Mouse (Mus musculus) limb, embryonic 14.5 days (tissue): ENCODE measurements around the gene Cysrt1. TPM values are rescaled to one million over a fixed set of nuclear protein-coding genes. Genes with fewer than 3 reads are reported as not detected.

Experiments
- ATAC-seq: fragments of 200-750 bp; cut with Nextera tagmentation; 2 replicates; pipeline ENCODE4 v1.8.0; 2017; ENCODE audit warnings: low read depth, moderate number of reproducible peaks, moderate TSS enrichment; ENCODE audit not compliant: low FRiP score
- DNase-seq: peaks from one replicate; pipeline ENCODE4 v3.0.0-alpha.2; 2015; ENCODE audit warnings: low spot score
- H3K27ac ChIP-seq: fragments of 300-500 bp; sonication (generic); replicated peaks from 2 replicates; pipeline ENCODE4 v1.5.1; 2014; ENCODE audit warnings: low read depth, mild to moderate bottlenecking, low read length, moderate library complexity, mixed read lengths
- H3K27me3 ChIP-seq: fragments of 300-500 bp; sonication (generic); 2 replicates; pipeline ENCODE4 v1.6.1; 2014; ENCODE audit warnings: low read length, mixed read lengths; ENCODE audit not compliant: control insufficient read depth, insufficient read depth
- H3K36me3 ChIP-seq: fragments of 300-500 bp; sonication (generic); 2 replicates; pipeline ENCODE4 v1.6.1; 2014; ENCODE audit warnings: mild to moderate bottlenecking, low read length, moderate library complexity, mixed read lengths; ENCODE audit not compliant: control insufficient read depth, insufficient read depth
- H3K4me1 ChIP-seq: fragments of 300-500 bp; sonication (generic); 2 replicates; pipeline ENCODE4 v1.6.1; 2014; ENCODE audit warnings: antibody characterized with exemption, low read length, mixed read lengths; ENCODE audit not compliant: control insufficient read depth, insufficient read depth
- H3K4me2 ChIP-seq: fragments of 300-500 bp; sonication (generic); replicated peaks from 2 replicates; pipeline ENCODE4 v1.6.1; 2014; ENCODE audit warnings: low read depth, mild to moderate bottlenecking, low read length, moderate library complexity; ENCODE audit not compliant: severe bottlenecking
- H3K4me3 ChIP-seq: fragments of 300-500 bp; sonication (generic); replicated peaks from 2 replicates; pipeline ENCODE4 v1.5.1; 2014; ENCODE audit warnings: low read length
- H3K9ac ChIP-seq: fragments of 300-500 bp; sonication (generic); 2 replicates; pipeline ENCODE4 v1.6.1; 2014; ENCODE audit warnings: mild to moderate bottlenecking, low read depth, low read length, moderate library complexity; ENCODE audit not compliant: severe bottlenecking
- H3K9me3 ChIP-seq: fragments of 300-500 bp; sonication (generic); 2 replicates; pipeline ENCODE4 v1.6.1; 2016; ENCODE audit warnings: low read length; ENCODE audit not compliant: control insufficient read depth
- POLR2A ChIP-seq: fragments of 200-500 bp; IDR thresholded peaks from 2 replicates; pipeline ENCODE4 v1.8.0; 2012; ENCODE audit warnings: inconsistent platforms, mild to moderate bottlenecking, moderate library complexity, borderline replicate concordance; ENCODE audit not compliant: insufficient read depth, insufficient read length; ENCODE audit errors: extremely low read depth
- WGBS: fragments of 180-500 bp; shearing (Covaris S2); extraction: QIAGEN DNeasy Blood & Tissue Kit; methylation state at CpG from one replicate; pipeline ENCODE4 v1.1.7; 2014; 5-methylcytosine and 5-hydroxymethylcytosine counted together
- polyA plus RNA-seq, 2 experiments: library from polyadenylated mRNA; depleted of rRNA in 1 of 2; stranded (reverse) in 1 of 2; unstranded in 1 of 2; fragments of >200 nt; fragmentation: Nextera tagmentation in 1 of 2; extraction: Ambion mirVana in 1 of 2; gene quantifications; 2 replicates each; pipeline versions ENCODE4 v1.2.1 to v1.2.3; 2012 to 2014

The Cysrt1 gene
- polyA plus RNA-seq, 2 experiments = 1.5 to 7.6 TPM

- WGBS = 53% methylated on average over 4 of the region's 4 CpGs
- Histone ChIP-seq H3K36me3 (no peaks in the 10 kb centered on the region), H3K9me3 (no peaks in the 10 kb centered on the region), H3K4me2 (no peak overlapping the region), H3K4me1 (peaks cover 12% of the 10 kb centered on the region; the same call in 1 of the 2 replicates), H3K27ac (no peak overlapping the region), H3K27me3 (peaks cover 8% of the 10 kb centered on the region), H3K4me3 (no peak overlapping the region), H3K9ac (no peak overlapping the region)
- TF ChIP-seq POLR2A = no peak
- no peak for DNase-seq
- ATAC-seq = no peak
Measured at GRCm38 (mm10) chr2:25237522-25237921, 4.7 kb downstream of the Cysrt1 start.

GRCm38 (mm10) chr2:25236614-25237013 lies 5.6 kb downstream of the Cysrt1 start, which contains the start of gene Rnf224:
Rnf224 (minus strand) TSS chr2:25236787.
- no peaks in the 10 kb centered on the region for H3K9me3 ChIP-seq
- WGBS = 37% methylated on average over 8 of the region's 8 CpGs
- peaks cover 12% of the 10 kb centered on the region; the same call in 1 of the 2 replicates for H3K4me1 ChIP-seq
- H3K36me3 ChIP-seq = no peaks in the 10 kb centered on the region
- H3K4me3 ChIP-seq = no peak within 1 kb of the TSS
- no peak within 1 kb of the TSS for H3K27ac ChIP-seq
- ATAC-seq (no peak), DNase-seq (no peak)
- H3K9ac ChIP-seq = no peak within 1 kb of the TSS
- peaks cover 6% of the 10 kb centered on the region for H3K27me3 ChIP-seq
- H3K4me2 ChIP-seq = no peak within 1 kb of the TSS
- no peak for TF ChIP-seq POLR2A

GRCm38 (mm10) chr2:25234551-25235220 lies 7.6 kb downstream of the Cysrt1 start:
- WGBS = 61% methylated on average over 5 of the region's 5 CpGs
- Histone ChIP-seq H3K4me2 (no peak overlapping the region), H3K4me1 (no peaks in the 10 kb centered on the region), H3K36me3 (no peaks in the 10 kb centered on the region), H3K9ac (no peak overlapping the region), H3K9me3 (no peaks in the 10 kb centered on the region), H3K27ac (no peak overlapping the region), H3K4me3 (no peak overlapping the region), H3K27me3 (no peaks in the 10 kb centered on the region)
- no peak for TF ChIP-seq POLR2A
- ATAC-seq = no peak
- DNase-seq = no peak

- Histone ChIP-seq H3K27ac (no peak within 1 kb of the TSS), H3K4me1 (no peaks in the 10 kb centered on the region), H3K36me3 (no peaks in the 10 kb centered on the region), H3K9ac (no peak within 1 kb of the TSS), H3K9me3 (no peaks in the 10 kb centered on the region), H3K4me2 (no peak within 1 kb of the TSS), H3K27me3 (no peaks in the 10 kb centered on the region), H3K4me3 (no peak within 1 kb of the TSS)
- no peak for ATAC-seq
- DNase-seq = no peak
- WGBS = 95% methylated on average over 3 of the region's 3 CpGs
- no peak for TF ChIP-seq POLR2A
Measured at GRCm38 (mm10) chr2:25234050-25234449, 8.2 kb downstream of the Cysrt1 start, which contains the start of gene Slc34a3. Slc34a3 (minus strand) TSS chr2:25234364.

GRCm38 (mm10) chr2:25233421-25233820 lies 8.8 kb downstream of the Cysrt1 start:
- Histone ChIP-seq H3K4me2 (no peak overlapping the region), H3K36me3 (no peaks in the 10 kb centered on the region), H3K9me3 (no peaks in the 10 kb centered on the region), H3K9ac (no peak overlapping the region), H3K4me1 (peaks cover 3% of the 10 kb centered on the region; the same call in 1 of the 2 replicates), H3K27ac (no peak overlapping the region), H3K27me3 (no peaks in the 10 kb centered on the region), H3K4me3 (no peak overlapping the region)
- no peak for ATAC-seq
- no peak for TF ChIP-seq POLR2A
- no peak for DNase-seq
- WGBS = 73% methylated on average over 4 of the region's 4 CpGs
